Mouse (Mus musculus) left cerebral cortex, adult 18-20 months (tissue): Measurements from ENCODE around the gene Ctsw. TPM values are rescaled to one million over a fixed set of nuclear protein-coding genes. Genes with fewer than 3 reads are reported as not detected.

Experiments
- DNase-seq, 2 experiments: peaks; one replicate each; pipeline ENCODE4 v3.0.0; 2021 to 2022; ENCODE audit warnings: low spot score in 2 of 2, mixed read lengths in 1 of 2
- total RNA-seq, 2 experiments: library from RNA; stranded (reverse); gene quantifications; 2 replicates each; pipeline ENCODE4 v1.2.3; 2021

Ctsw gene
- total RNA-seq, 2 experiments from 2014 or later = 0.33 to 0.61 TPM

- DNase-seq = peak in 1 of 2 experiments; percentile 59
Observed at GRCm38 (mm10) chr19:5463791-5464562, 4.3 kb downstream of the Ctsw start.

DNA sequence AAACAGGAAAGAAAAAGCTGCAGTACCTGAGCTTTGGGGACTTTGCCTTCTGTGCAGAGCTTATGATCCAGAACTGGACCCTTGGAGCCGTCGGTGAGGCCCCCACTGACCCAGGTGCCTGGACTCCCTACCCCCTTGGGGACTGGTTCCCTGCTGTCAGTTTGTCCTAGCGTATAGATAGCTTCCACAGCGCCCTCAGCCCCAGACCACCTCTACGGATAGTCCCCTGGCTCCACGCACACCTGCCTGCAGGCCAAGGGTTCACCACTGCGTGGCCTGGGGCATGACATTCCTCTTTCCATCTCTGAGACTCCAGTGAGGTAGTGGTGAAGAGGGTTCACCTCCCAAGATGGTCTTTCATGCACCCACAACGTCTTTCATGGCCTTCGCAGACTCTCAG is 5.1 kb downstream of the Ctsw start:
- DNase-seq = no peak

DNA sequence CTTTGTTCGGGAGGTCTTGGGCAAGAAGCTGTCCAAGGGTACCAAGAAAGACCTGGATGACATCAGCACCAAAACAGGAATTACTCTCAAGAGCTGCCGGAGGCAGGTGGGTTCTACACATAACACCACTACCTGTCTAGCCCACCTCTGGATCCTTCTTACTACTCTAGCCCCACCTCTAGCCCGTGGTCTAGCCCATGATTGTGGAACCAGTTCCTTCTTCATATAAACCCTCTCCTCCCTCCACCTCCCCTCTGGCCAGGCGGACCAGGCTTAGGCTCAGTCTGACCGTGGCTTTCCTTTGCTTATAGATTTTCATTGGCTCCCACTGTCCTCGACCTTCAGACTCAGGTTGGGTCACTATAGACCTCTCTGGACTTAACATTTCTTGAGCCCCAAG is 6.9 kb downstream of the Ctsw start:
- no peak for DNase-seq

GRCm38 (mm10) chr19:5460465-5460911 is 7.8 kb downstream of the Ctsw start, which contains the start of gene Fibp:
Gene Fibp, plus strand, starts transcription at chr19:5460615.
- DNase-seq = peak; percentile 81 to 88

GRCm38 (mm10) chr19:5459896-5460295 is 8.4 kb downstream of the Ctsw start:
- DNase-seq = no peak

DNA sequence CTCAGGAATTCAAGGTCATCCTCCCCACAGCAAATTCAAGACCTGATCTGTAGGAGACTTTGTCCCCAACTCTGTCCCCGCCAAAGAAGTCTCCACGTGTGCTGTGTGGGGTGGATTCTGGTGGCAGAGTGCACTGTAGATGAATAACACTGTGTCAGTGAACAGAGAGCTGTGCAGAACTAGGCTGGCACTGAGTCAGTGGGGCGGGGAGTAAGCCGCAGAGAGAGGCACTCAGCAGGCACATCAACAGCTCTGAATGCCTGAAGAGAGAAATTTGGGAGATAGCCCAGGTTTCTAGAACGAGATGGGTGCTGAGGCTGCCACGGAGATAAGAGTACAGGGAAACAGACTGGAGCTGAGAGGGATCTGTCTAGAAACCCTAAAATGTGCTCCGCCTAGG is 9.3 kb downstream of the Ctsw start:
- peak in 1 of 2 experiments; percentile 61 for DNase-seq

- no peak for DNase-seq
Observed at GRCm38 (mm10) chr19:5457746-5458442, 10.4 kb downstream of the Ctsw start, which contains the start of gene Ccdc85b. Gene Ccdc85b, minus strand, starts transcription at chr19:5457894.

DNA sequence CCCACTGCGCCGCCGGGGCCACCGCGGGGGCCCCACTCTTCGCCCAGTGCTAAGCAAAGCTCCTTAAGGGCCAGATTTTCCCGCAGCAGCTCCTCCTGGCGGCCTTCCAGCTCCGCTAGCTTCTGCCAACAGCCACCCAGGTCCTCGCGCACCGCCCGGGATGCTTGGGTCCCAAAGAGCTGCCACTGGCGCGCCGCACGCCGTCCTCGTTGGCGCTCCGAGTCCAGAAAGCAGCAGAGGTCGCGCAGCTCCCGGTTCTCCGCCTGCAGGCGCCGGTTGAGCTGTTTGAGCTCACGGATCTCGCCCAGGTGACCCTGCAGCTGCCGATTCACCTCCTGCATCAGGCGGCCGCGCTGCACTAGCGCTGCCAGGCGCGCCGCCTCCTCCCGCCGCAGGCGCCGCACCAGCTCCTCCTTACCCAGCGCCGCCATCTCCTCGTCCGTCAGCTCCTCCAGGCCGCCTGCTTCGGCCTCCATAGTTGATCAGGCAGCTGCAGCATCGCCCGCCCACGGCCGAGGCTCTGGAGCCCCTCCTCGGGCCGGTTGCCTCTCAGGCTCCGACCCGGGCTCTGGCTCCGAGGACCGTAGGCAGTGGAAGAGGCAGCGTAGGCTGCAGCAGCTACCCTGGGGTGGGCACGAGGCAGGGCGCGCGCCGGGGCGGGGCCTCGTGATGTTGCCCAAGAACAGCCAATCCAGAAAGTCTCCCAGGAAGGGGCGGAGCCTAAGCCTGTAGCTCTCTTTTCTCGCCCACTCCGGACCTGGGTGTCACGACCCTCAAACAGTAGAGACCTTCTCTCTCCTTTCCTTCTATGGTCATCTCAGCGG is 11.2 kb downstream of the Ctsw start:
- DNase-seq = peak; percentile 93 to 97

- no peak for DNase-seq
Observed at GRCm38 (mm10) chr19:5456241-5456921, 11.9 kb downstream of the Ctsw start.

- no peak for DNase-seq
Observed at GRCm38 (mm10) chr19:5455568-5455967, 12.7 kb downstream of the Ctsw start.

- DNase-seq = no peak
Observed at GRCm38 (mm10) chr19:5455037-5455436, 13.3 kb downstream of the Ctsw start.

DNA sequence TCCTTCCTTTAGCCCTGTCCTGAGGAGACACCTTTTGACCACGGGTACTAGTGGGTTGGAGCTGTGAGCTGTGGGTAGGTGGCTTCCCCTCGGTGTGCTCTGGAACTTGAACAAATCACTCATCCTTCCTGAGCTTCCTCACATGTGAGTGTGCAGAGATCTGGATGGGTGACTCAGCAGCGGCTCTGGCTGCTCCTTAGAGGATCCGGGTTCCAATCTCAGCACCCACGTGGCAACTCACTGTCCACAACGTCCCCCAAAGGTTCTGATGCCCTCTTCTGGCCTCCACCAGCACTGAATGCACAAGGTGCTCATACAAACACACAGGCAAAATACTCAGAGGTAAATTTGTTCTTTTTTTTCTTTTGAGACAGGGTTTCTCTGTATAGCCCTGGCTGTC is 16.5 kb downstream of the Ctsw start:
- DNase-seq = no peak

GRCm38 (mm10) chr19:5449673-5450072 is 18.6 kb downstream of the Ctsw start:
- DNase-seq = no peak

DNA sequence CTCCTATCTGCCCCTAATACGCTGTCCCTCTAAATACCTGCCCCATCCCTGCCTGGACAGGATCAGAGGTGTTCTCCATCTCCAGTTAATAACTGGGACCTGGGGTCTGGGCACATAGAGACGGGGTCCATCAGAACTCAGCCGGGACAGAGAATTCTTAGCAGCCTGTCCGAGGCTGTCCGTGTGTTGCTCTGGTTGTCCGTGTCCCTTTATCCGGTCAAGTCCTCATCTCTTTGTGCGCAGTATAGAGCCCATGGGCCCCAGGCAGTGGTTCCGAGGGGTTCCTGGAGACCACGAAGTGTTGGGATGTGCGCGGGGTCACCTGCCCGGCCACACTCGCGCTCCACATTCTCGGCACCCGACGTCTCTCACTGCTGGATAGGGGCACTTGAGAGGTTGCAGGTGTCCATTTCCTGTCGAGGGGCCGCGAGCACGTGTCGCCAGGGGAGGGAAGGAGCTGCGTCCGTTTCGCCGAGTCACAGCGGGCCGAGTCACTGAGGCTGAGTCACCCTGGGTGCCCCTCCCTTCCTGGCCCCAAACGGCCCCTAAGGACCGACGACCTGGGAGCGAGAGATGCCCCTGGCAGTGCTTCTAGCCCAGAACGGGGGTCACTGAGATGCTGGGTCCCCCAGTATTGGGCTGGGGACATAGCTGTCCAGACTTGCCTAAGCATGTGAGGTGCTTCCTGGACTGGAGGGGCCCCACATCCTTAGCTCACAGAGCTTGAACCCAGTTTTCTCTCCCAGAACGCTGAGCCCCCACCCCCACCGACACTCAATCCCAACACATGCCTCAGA is 19.8 kb downstream of the Ctsw start:
- DNase-seq = no peak

DNA sequence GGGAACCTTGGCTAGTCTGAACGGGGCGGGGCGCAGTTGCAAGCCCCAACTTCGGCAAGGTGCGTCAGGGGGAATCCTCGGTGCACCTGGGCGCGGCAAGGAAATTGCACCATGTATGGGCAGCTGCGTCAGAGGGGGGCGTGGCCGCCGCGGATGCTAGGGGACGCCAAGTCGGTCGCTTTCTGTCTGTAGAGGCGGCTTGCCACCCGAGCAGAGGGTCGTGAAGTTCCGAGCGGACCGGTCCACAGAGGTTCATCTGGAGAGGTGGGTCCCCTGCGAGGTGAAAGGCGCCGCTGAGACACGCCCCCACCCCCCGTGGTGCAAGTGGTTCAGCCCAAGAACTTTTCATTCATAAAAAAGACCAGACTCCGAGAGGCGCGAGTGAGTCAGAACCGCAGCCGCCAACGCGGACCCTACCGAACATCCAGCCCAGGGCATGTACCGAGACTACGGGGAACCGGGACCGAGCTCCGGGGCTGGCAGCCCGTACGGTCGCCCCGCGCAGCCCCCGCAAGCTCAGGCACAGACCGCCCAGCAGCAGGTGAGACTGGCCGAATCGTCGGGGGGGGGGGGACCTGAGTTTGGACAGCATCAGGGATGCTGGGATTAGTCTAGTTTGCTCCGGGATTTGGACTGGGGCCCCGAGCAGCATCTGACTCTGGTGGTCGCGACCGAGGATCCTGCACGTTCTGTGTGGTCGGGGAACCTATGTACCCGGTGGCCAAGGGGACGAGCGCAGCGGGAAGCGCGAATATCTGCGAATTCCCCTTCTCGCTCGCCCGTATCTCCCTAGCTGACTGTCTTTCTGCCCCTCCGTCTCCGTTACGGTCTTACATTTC is 20.6 kb downstream of the Ctsw start, which contains the start of gene Fosl1:
Fosl1 (plus strand) TSS at position 33 of the 839 bp plus-strand sequence.
- peak; percentile 71 to 77 for DNase-seq

DNA sequence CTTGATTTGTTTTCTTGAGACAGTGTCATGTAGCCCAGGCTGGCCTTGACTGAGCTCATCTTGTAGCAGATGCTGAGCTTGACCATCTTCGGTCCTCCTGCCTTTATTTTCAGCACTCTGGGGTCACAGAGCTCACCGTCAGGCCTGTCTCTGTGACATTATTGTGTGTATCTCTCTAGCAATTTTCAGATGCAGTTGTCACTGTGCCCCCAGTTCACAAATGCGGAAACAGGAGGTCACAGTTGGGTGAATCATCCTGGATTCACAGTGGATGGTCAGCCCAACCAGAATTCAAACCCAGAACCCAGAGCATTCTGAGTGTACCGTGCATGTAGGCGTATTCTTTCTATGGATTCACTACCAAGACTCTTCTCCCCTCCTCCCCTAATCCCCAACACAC is 22.6 kb downstream of the Ctsw start:
- DNase-seq = no peak

GRCm38 (mm10) chr19:5444954-5445353 is 23.4 kb downstream of the Ctsw start:
- DNase-seq = no peak

DNA sequence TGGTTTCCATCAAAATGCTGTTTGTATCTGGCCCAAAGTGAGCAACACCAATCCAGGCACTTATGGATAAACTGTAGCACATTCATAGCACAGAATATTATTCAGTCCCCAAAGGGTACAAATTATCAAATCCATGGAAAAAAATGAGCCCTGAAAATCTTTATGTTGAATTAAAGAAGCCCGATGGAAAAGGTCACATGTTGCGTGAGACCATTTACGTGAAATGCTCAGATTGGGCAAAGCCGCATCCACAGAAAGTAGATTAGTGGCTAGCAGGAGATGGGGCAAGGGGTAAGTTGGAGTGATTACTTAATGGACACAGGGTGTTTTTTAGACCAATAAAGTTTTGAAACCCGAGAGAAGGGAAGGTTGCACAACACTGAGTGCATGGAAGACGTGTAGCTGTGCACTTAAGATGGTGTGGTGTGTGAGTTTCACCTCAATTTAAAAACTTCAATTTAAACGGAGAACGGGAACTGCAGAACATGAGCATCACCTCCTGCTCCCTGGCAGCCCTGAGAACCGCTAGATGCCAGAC is 23.9 kb downstream of the Ctsw start:
- DNase-seq = no peak

- DNase-seq = no peak
Observed at GRCm38 (mm10) chr19:5433951-5434350, 34.4 kb downstream of the Ctsw start.
